In the genomic region with DNA sequence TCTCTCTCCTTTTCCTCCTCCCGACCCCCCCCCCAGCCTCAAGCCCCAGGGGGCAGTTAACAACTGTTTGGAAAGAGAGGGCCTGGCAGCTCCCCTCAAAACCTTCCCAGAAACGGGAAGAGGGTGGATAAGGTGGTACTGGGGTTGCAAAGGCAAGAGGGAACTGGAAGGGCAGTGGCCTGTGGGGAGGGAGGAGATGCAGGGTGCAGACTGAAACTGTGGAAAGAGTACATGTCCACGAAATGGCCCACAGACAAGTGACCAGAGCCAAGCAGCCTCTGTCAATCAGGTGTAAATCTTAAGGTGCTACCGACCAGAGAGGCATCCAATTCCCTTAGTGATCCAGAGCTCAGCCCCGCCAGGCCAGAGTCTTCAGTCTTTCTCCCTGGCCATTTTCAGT, we compare ENCODE assay signal across 8 mouse cellular contexts.
DNase-seq lines count a peak whose midpoint lies in the region; ATAC-seq and TF ChIP-seq lines count a peak whose summit lies in the region.

No protein-coding gene starts in this region.

- 6% methylated on average over 5 of the region's 5 CpGs for WGBS in forebrain, embryonic 11.5 days
- WGBS in hindbrain, embryonic 14.5 days: 2% methylated on average over 4 of the region's 5 CpGs
- 7% methylated on average over 5 of the region's 5 CpGs for WGBS in midbrain, embryonic 12.5 days

- no peak for TF ChIP-seq CTCF in CH12.LX (conservative IDR thresholded peaks at IDR 0.05 in 1 of 2, IDR thresholded peaks at IDR 0.05 in 1 of 2; ENCODE audit: low read depth in 2 of 2, low read length in 2 of 2)

- dilution Hi-C loops in CH12.LX (cut with MboI; ENCODE audit: extremely low pct_ligation_motif_present, extremely low pct_unique_long_range_greater_than_20kb, low sequenced_read_pairs): no loop called here

- TF ChIP-seq POLR2A in CH12.LX (IDR thresholded peaks at IDR 0.05; ENCODE audit: low read depth, low read length): no peak

- no peak for TF ChIP-seq RAD21 in CH12.LX (IDR thresholded peaks at IDR 0.05; ENCODE audit: low read depth, low read length)

- H3K9ac ChIP-seq in CH12.LX (ENCODE audit: insufficient read depth, low read depth): peak overlapping the region; percentile 8; the same call in 1 of the 2 replicates
- H3K9ac ChIP-seq in forebrain, embryonic 11.5 days (ENCODE audit: low read length): peak overlapping the region; percentile 59; the same call in 1 of the 2 replicates
- H3K9ac ChIP-seq in hindbrain, embryonic 14.5 days: no peak overlapping the region
- H3K9ac ChIP-seq in midbrain, embryonic 12.5 days (replicated peaks): no peak overlapping the region

- ATAC-seq in forebrain, embryonic 11.5 days (replicated peaks; ENCODE audit: low FRiP score): peak; percentile 18; the same call in 1 of the 2 replicates
- no peak for ATAC-seq in hindbrain, embryonic 14.5 days (ENCODE audit: low FRiP score)
- no peak for ATAC-seq in midbrain, embryonic 12.5 days (ENCODE audit: low FRiP score, low read depth)
- no peak for ATAC-seq in inflammation-experienced regulatory T-cells, adult 6 months

- no peak overlapping the region for H3K27ac ChIP-seq in CH12.LX (ENCODE audit: insufficient read depth, low read depth)
- H3K27ac ChIP-seq in forebrain, embryonic 11.5 days (ENCODE audit: low read depth, low read length): no peak overlapping the region
- no peak overlapping the region for H3K27ac ChIP-seq in hindbrain, embryonic 14.5 days
- H3K27ac ChIP-seq in midbrain, embryonic 12.5 days (replicated peaks): no peak overlapping the region

- in situ Hi-C loops in CH12.LX (cut with MboI; ENCODE audit: low pct_ligation_motif_present, low pct_unique_long_range_greater_than_20kb, low sequenced_read_pairs): no loop called here

- H3K9me3 ChIP-seq in CH12.LX (replicated peaks; ENCODE audit: low read length): no peaks in the 10 kb centered on the region
- no peaks in the 10 kb centered on the region for H3K9me3 ChIP-seq in forebrain, embryonic 11.5 days (ENCODE audit: control insufficient read depth, low read length)
- H3K9me3 ChIP-seq in hindbrain, embryonic 14.5 days (ENCODE audit: control insufficient read depth, low read length): no peaks in the 10 kb centered on the region
- H3K9me3 ChIP-seq in midbrain, embryonic 12.5 days: no peaks in the 10 kb centered on the region

- H3K79me2 ChIP-seq in CH12.LX (replicated peaks; ENCODE audit: control insufficient read depth, extremely low read depth, insufficient read depth, poor library complexity, severe bottlenecking): no peaks in the 10 kb centered on the region

- no peaks in the 10 kb centered on the region for H3K36me3 ChIP-seq in CH12.LX (replicated peaks in 1 of 2; ENCODE audit: control insufficient read depth in 1 of 2, insufficient read depth in 1 of 2, low read length in 1 of 2)
- no peaks in the 10 kb centered on the region for H3K36me3 ChIP-seq in forebrain, embryonic 11.5 days (ENCODE audit: control insufficient read depth, insufficient read depth, low read length)
- H3K36me3 ChIP-seq in hindbrain, embryonic 14.5 days (replicated peaks; ENCODE audit: control insufficient read depth, insufficient read depth): no peaks in the 10 kb centered on the region
- no peaks in the 10 kb centered on the region for H3K36me3 ChIP-seq in midbrain, embryonic 12.5 days

- no peak for TF ChIP-seq EP300 in CH12.LX (IDR thresholded peaks at IDR 0.05; ENCODE audit: low read length)

- H3K4me2 ChIP-seq in CH12.LX (ENCODE audit: insufficient read depth, low read depth, poor library complexity, severe bottlenecking): peak overlapping the region; percentile 24
- peak overlapping the region; percentile 91 for H3K4me2 ChIP-seq in forebrain, embryonic 11.5 days (ENCODE audit: low read depth, low read length, severe bottlenecking)
- peak overlapping the region; percentile 52 for H3K4me2 ChIP-seq in hindbrain, embryonic 14.5 days (replicated peaks)
- H3K4me2 ChIP-seq in midbrain, embryonic 12.5 days (replicated peaks): peak overlapping the region; percentile 79

- peaks cover 7 to 42% of the 10 kb centered on the region in 2 experiments for H3K4me1 ChIP-seq in CH12.LX (ENCODE audit: control insufficient read depth in 1 of 2, insufficient read depth in 2 of 2)
- peaks cover 5% of the 10 kb centered on the region; the same call in 1 of the 2 replicates for H3K4me1 ChIP-seq in forebrain, embryonic 11.5 days (replicated peaks; ENCODE audit: control insufficient read depth, insufficient read depth, low read length)
- H3K4me1 ChIP-seq in hindbrain, embryonic 14.5 days (replicated peaks; ENCODE audit: control insufficient read depth, insufficient read depth, low read length): peaks cover 4% of the 10 kb centered on the region; the same call in 1 of the 2 replicates
- H3K4me1 ChIP-seq in midbrain, embryonic 12.5 days: peaks cover 17% of the 10 kb centered on the region

- no peaks in the 10 kb centered on the region for H3K27me3 ChIP-seq in CH12.LX (replicated peaks)
- H3K27me3 ChIP-seq in forebrain, embryonic 11.5 days (ENCODE audit: control insufficient read depth, insufficient read depth, low read length): peaks cover 2% of the 10 kb centered on the region; the same call in 1 of the 2 replicates
- peaks cover 32% of the 10 kb centered on the region for H3K27me3 ChIP-seq in hindbrain, embryonic 14.5 days (ENCODE audit: control insufficient read depth, insufficient read depth, low read length)
- H3K27me3 ChIP-seq in midbrain, embryonic 12.5 days: peaks cover 42% of the 10 kb centered on the region

- peak overlapping the region; percentile 40 to 63 (median 52) for H3K4me3 ChIP-seq in CH12.LX (replicated peaks in 1 of 3; ENCODE audit: low read depth in 2 of 3, low read length in 2 of 3, poor library complexity in 1 of 3)
- peak overlapping the region; percentile 45 for H3K4me3 ChIP-seq in forebrain, embryonic 11.5 days (ENCODE audit: low read depth, low read length)
- H3K4me3 ChIP-seq in hindbrain, embryonic 14.5 days (replicated peaks; ENCODE audit: low read length): peak overlapping the region; percentile 24; the same call in 1 of the 2 replicates
- H3K4me3 ChIP-seq in midbrain, embryonic 12.5 days: peak overlapping the region; percentile 48

- DNase-seq in CH12.LX (ENCODE audit: extremely low read depth): no peak
- DNase-seq in forebrain, embryonic 11.5 days (ENCODE audit: low spot score): no peak
- DNase-seq in hindbrain, embryonic 14.5 days (ENCODE audit: low spot score): no peak
- no peak for DNase-seq in frontal cortex, postnatal 10 days (ENCODE audit: low spot score in 2 of 2)
- DNase-seq in cerebellum, postnatal 14 days: no peak
- no peak for DNase-seq in frontal cortex, adult 2 months (ENCODE audit: extremely low spot score in 1 of 2, low spot score in 1 of 2)

TF ChIP-seq in CH12.LX, 34 proteins besides CTCF, POLR2A, EP300 and RAD21:
- no peak for TF ChIP-seq BHLHE40 (IDR thresholded peaks at IDR 0.05; ENCODE audit: low read depth, low read length)
- no peak for TF ChIP-seq ZC3H11A (IDR thresholded peaks at IDR 0.05; ENCODE audit: low read depth, low read length)
- no peak for TF ChIP-seq IRF4 (IDR thresholded peaks at IDR 0.05; ENCODE audit: low read depth, low read length)
- TF ChIP-seq USF1 (IDR thresholded peaks at IDR 0.05; ENCODE audit: low read depth, low read length): no peak
- no peak for TF ChIP-seq MXI1 (IDR thresholded peaks at IDR 0.05; ENCODE audit: low read depth, low read length)
- no peak for TF ChIP-seq MAFK (IDR thresholded peaks at IDR 0.05; ENCODE audit: insufficient replicate concordance, low read length)
- TF ChIP-seq HCFC1 (IDR thresholded peaks at IDR 0.05; ENCODE audit: low read depth, low read length): no peak
- TF ChIP-seq MEF2A (IDR thresholded peaks at IDR 0.05; ENCODE audit: borderline replicate concordance, low read depth, low read length): no peak
- TF ChIP-seq CHD2 (IDR thresholded peaks at IDR 0.05; ENCODE audit: low read length): no peak
- TF ChIP-seq JUND (conservative IDR thresholded peaks at IDR 0.05; ENCODE audit: low read depth, low read length): no peak
- no peak for TF ChIP-seq PAX5 (IDR thresholded peaks at IDR 0.05; ENCODE audit: low read length)
- TF ChIP-seq ZMIZ1 (IDR thresholded peaks at IDR 0.05; ENCODE audit: low read depth, low read length): no peak
- no peak for TF ChIP-seq JUN (IDR thresholded peaks at IDR 0.05; ENCODE audit: insufficient read depth, low read depth, low read length)
- TF ChIP-seq ZNF384 (IDR thresholded peaks at IDR 0.05; ENCODE audit: low read depth, low read length): no peak
- TF ChIP-seq ETS1 (conservative IDR thresholded peaks at IDR 0.05; ENCODE audit: low read depth, low read length): no peak
- TF ChIP-seq E2F4 (IDR thresholded peaks at IDR 0.05; ENCODE audit: insufficient replicate concordance, low read depth, low read length): no peak

Comparison
In these comparisons a context has a peak if more than half of its experiments do, and no peak if none do; other contexts are left out.
1. H3K4me2 ChIP-seq: peak in every context shown above with its lines; median percentile 91 in forebrain, embryonic 11.5 days; 79 in midbrain, embryonic 12.5 days; 52 in hindbrain, embryonic 14.5 days; 24 in CH12.LX.
2. H3K9ac ChIP-seq: peak in CH12.LX (single experiment) and forebrain, embryonic 11.5 days (single experiment); none in hindbrain, embryonic 14.5 days (single experiment) and midbrain, embryonic 12.5 days (single experiment).
3. Peak in every context shown above with its lines, with median percentiles within 50 percentile points of each other: H3K4me3 ChIP-seq.